Mouse (Mus musculus): Measurements from ENCODE around the gene Erp29. TPM values are rescaled to one million over a fixed set of nuclear protein-coding genes. Genes with fewer than 3 reads are reported as not detected.

Gene Erp29
- polyA plus RNA-seq, 1 experiment from 2014 or later = 114 TPM

GRCm38 (mm10) chr5:121438756-121439155, 13.6 kb downstream of the Erp29 start:
- Histone ChIP-seq H3K9me3 (no peaks in the 10 kb centered on the region), H3K4me1 (no peaks in the 10 kb centered on the region), H3K4me3 (no peak overlapping the region), H3K27ac (replicated peaks) (no peak overlapping the region), H3K36me3 (replicated peaks) (peaks cover 100% of the 10 kb centered on the region), H3K27me3 (replicated peaks; ENCODE audit: low read depth, poor library complexity, severe bottlenecking) (no peaks in the 10 kb centered on the region)
- WGBS = 93% methylated on average over 11 of the region's 11 CpGs
- DNase-seq (ENCODE audit: low spot score) = no peak

- Histone ChIP-seq H3K27me3 (replicated peaks; ENCODE audit: low read depth, poor library complexity, severe bottlenecking) (no peaks in the 10 kb centered on the region), H3K9me3 (no peaks in the 10 kb centered on the region), H3K27ac (replicated peaks) (no peak overlapping the region), H3K36me3 (replicated peaks) (peaks cover 100% of the 10 kb centered on the region), H3K4me1 (no peaks in the 10 kb centered on the region), H3K4me3 (no peak overlapping the region)
- DNase-seq (ENCODE audit: low spot score) = no peak
- 89% methylated on average over 5 of the region's 5 CpGs for WGBS
Measured at GRCm38 (mm10) chr5:121438131-121438530, 14.2 kb downstream of the Erp29 start.

GRCm38 (mm10) chr5:121428954-121429353, 23.4 kb downstream of the Erp29 start:
- H3K4me1 ChIP-seq = no peaks in the 10 kb centered on the region
- no peaks in the 10 kb centered on the region for H3K9me3 ChIP-seq
- no peaks in the 10 kb centered on the region for H3K27me3 ChIP-seq (replicated peaks; ENCODE audit: low read depth, poor library complexity, severe bottlenecking)
- 89% methylated on average over 3 of the region's 3 CpGs for WGBS
- DNase-seq (ENCODE audit: low spot score) = no peak
- H3K36me3 ChIP-seq (replicated peaks) = peaks cover 100% of the 10 kb centered on the region
- H3K27ac ChIP-seq (replicated peaks) = no peak overlapping the region
- H3K4me3 ChIP-seq = no peak overlapping the region

- Histone ChIP-seq H3K36me3 (replicated peaks) (peaks cover 100% of the 10 kb centered on the region), H3K4me1 (no peaks in the 10 kb centered on the region), H3K27me3 (replicated peaks; ENCODE audit: low read depth, poor library complexity, severe bottlenecking) (no peaks in the 10 kb centered on the region), H3K9me3 (no peaks in the 10 kb centered on the region), H3K4me3 (no peak overlapping the region), H3K27ac (replicated peaks) (no peak overlapping the region)
- no peak for DNase-seq (ENCODE audit: low spot score)
- WGBS = 85% methylated on average over 10 of the region's 10 CpGs
Measured at GRCm38 (mm10) chr5:121423297-121423696, 29.0 kb downstream of the Erp29 start.

GRCm38 (mm10) chr5:121422787-121423186, 29.5 kb downstream of the Erp29 start:
- Histone ChIP-seq H3K4me1 (no peaks in the 10 kb centered on the region), H3K27me3 (replicated peaks; ENCODE audit: low read depth, poor library complexity, severe bottlenecking) (no peaks in the 10 kb centered on the region), H3K27ac (replicated peaks) (no peak overlapping the region), H3K36me3 (replicated peaks) (peaks cover 100% of the 10 kb centered on the region), H3K9me3 (no peaks in the 10 kb centered on the region), H3K4me3 (no peak overlapping the region)
- 93% methylated on average over 6 of the region's 6 CpGs for whole genome bisulfite sequencing
- no peak for DNase-seq (ENCODE audit: low spot score)

- no peaks in the 10 kb centered on the region for H3K9me3 ChIP-seq
- no peaks in the 10 kb centered on the region for H3K27me3 ChIP-seq (replicated peaks; ENCODE audit: low read depth, poor library complexity, severe bottlenecking)
- peaks cover 100% of the 10 kb centered on the region for H3K36me3 ChIP-seq (replicated peaks)
- H3K27ac ChIP-seq (replicated peaks) = no peak overlapping the region
- DNase-seq (ENCODE audit: low spot score) = no peak
- H3K4me3 ChIP-seq = no peak overlapping the region
- 95% methylated on average over 9 of the region's 9 CpGs for WGBS
- H3K4me1 ChIP-seq = no peaks in the 10 kb centered on the region
Measured at GRCm38 (mm10) chr5:121420721-121421120, 31.6 kb downstream of the Erp29 start.

GRCm38 (mm10) chr5:121410975-121411374, 41.3 kb downstream of the Erp29 start:
- no peak for DNase-seq (ENCODE audit: low spot score)
- 96% methylated on average over 4 of the region's 4 CpGs for WGBS
- H3K4me3 ChIP-seq = no peak overlapping the region
- H3K4me1 ChIP-seq = no peaks in the 10 kb centered on the region
- H3K36me3 ChIP-seq (replicated peaks) = peaks cover 100% of the 10 kb centered on the region
- H3K9me3 ChIP-seq = no peaks in the 10 kb centered on the region
- H3K27ac ChIP-seq (replicated peaks) = no peak overlapping the region
- H3K27me3 ChIP-seq (replicated peaks; ENCODE audit: low read depth, poor library complexity, severe bottlenecking) = no peaks in the 10 kb centered on the region

GRCm38 (mm10) chr5:121407856-121408255, 44.5 kb downstream of the Erp29 start:
- H3K4me3 ChIP-seq = no peak overlapping the region
- H3K36me3 ChIP-seq (replicated peaks) = peaks cover 91% of the 10 kb centered on the region
- H3K9me3 ChIP-seq = no peaks in the 10 kb centered on the region
- no peak overlapping the region for H3K27ac ChIP-seq (replicated peaks)
- no peaks in the 10 kb centered on the region for H3K27me3 ChIP-seq (replicated peaks; ENCODE audit: low read depth, poor library complexity, severe bottlenecking)
- DNase-seq (ENCODE audit: low spot score) = no peak
- WGBS = 90% methylated on average over 8 of the region's 8 CpGs
- no peaks in the 10 kb centered on the region for H3K4me1 ChIP-seq

GRCm38 (mm10) chr5:121400849-121401248, 51.5 kb downstream of the Erp29 start:
- H3K4me3 ChIP-seq = no peak overlapping the region
- H3K4me1 ChIP-seq = peaks cover 24% of the 10 kb centered on the region
- H3K36me3 ChIP-seq (replicated peaks) = peaks cover 56% of the 10 kb centered on the region
- no peak overlapping the region for H3K27ac ChIP-seq (replicated peaks)
- no peak for DNase-seq (ENCODE audit: low spot score)
- no peaks in the 10 kb centered on the region for H3K27me3 ChIP-seq (replicated peaks; ENCODE audit: low read depth, poor library complexity, severe bottlenecking)
- H3K9me3 ChIP-seq = no peaks in the 10 kb centered on the region
- 89% methylated on average over 5 of the region's 5 CpGs for WGBS

GRCm38 (mm10) chr5:121400064-121400463, 52.2 kb downstream of the Erp29 start:
- peaks cover 24% of the 10 kb centered on the region for H3K4me1 ChIP-seq
- WGBS = 75% methylated on average over 5 of the region's 5 CpGs
- H3K27me3 ChIP-seq (replicated peaks; ENCODE audit: low read depth, poor library complexity, severe bottlenecking) = no peaks in the 10 kb centered on the region
- no peak overlapping the region for H3K27ac ChIP-seq (replicated peaks)
- H3K36me3 ChIP-seq (replicated peaks) = peaks cover 49% of the 10 kb centered on the region
- no peaks in the 10 kb centered on the region for H3K9me3 ChIP-seq
- no peak for DNase-seq (ENCODE audit: low spot score)
- H3K4me3 ChIP-seq = no peak overlapping the region

- peaks cover 24% of the 10 kb centered on the region for H3K4me1 ChIP-seq
- WGBS = 91% methylated on average over 5 of the region's 5 CpGs
- no peaks in the 10 kb centered on the region for H3K27me3 ChIP-seq (replicated peaks; ENCODE audit: low read depth, poor library complexity, severe bottlenecking)
- peaks cover 49% of the 10 kb centered on the region for H3K36me3 ChIP-seq (replicated peaks)
- H3K27ac ChIP-seq (replicated peaks) = no peak overlapping the region
- H3K4me3 ChIP-seq = peak overlapping the region; percentile 79
- DNase-seq (ENCODE audit: low spot score) = no peak
- H3K9me3 ChIP-seq = no peaks in the 10 kb centered on the region
Measured at GRCm38 (mm10) chr5:121399540-121399939, 52.8 kb downstream of the Erp29 start.

- Histone ChIP-seq H3K9me3 (no peaks in the 10 kb centered on the region), H3K27me3 (replicated peaks; ENCODE audit: low read depth, poor library complexity, severe bottlenecking) (no peaks in the 10 kb centered on the region), H3K4me3 (peak overlapping the region; percentile 79), H3K36me3 (replicated peaks) (peaks cover 46% of the 10 kb centered on the region), H3K27ac (replicated peaks) (peak overlapping the region; percentile 89; the same call in 1 of the 2 replicates), H3K4me1 (peaks cover 24% of the 10 kb centered on the region)
- 60% methylated on average over 9 of the region's 9 CpGs for WGBS
- no peak for DNase-seq (ENCODE audit: low spot score)
Measured at GRCm38 (mm10) chr5:121398965-121399462, 53.3 kb downstream of the Erp29 start.

- no peaks in the 10 kb centered on the region for H3K27me3 ChIP-seq (replicated peaks; ENCODE audit: low read depth, poor library complexity, severe bottlenecking)
Measured at GRCm38 (mm10) chr5:121398146-121398964, 54.0 kb downstream of the Erp29 start.

More at GRCm38 (mm10) chr5:121398146-121398964, 54.0 kb downstream of the Erp29 start:
- Histone ChIP-seq H3K36me3 (replicated peaks) (peaks cover 40% of the 10 kb centered on the region), H3K9me3 (no peaks in the 10 kb centered on the region), H3K4me3 (peak overlapping the region; percentile 79), H3K27ac (replicated peaks) (peak overlapping the region; percentile 89), H3K4me1 (peaks cover 24% of the 10 kb centered on the region)
- DNase-seq (ENCODE audit: low spot score) = peak; percentile 80
- WGBS = under 1% methylated on average over 67 of the region's 67 CpGs

Measured in embryonic facial prominence, embryonic 10.5 days (tissue).